Mouse (Mus musculus): ENCODE measurements around the gene Tigd2.
A peak's percentile ranks its signal among the peaks of the same experiment; 100 is the strongest.
"Not testable (repeated sequence)": the region's sequence is repeated elsewhere in the genome, so short reads cannot be mapped to it uniquely, and the experiment has no call there.

Tigd2 gene

DNA sequence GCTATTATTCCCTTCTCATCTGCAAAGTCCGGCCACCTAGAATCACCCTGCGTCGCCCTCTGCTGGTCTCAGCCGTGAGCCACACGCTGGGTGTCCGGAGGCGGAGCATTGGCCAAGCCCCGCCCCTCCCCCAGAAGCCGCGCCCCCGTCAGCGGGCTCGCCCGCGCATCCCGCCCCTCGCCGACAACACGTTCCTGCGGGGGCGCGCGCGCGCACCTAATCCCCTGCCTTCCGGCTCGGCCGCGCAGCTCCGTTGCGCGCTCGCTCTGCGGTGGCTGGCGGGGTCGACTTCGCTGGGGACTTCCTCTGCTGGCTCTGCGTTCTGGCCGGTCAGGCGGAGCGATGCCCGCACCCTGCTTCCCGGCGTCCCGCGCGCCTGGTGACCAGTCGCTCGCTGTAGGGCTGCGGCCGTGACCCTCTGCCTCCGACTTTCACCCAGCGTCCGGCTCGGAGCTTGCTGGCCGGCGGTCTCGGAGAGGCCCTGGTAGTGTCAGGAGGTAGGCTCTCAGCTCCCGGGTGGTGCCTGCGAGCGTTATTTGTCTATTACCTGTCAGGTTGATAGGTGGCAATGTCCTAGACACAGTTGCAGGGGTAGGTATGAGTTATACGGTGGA is at the start of gene Tigd2:
Gene Tigd2, plus strand, starts transcription at position 186 of the 614 bp plus-strand sequence.
- peak; percentile 79 for DNase-seq (ENCODE audit: low read depth, low spot score)

- DNase-seq (ENCODE audit: low read depth, low spot score): no peak
Observed at GRCm38 (mm10) chr6:59161801-59162478, 46.7 kb upstream of the Tigd2 start.

GRCm38 (mm10) chr6:59162887-59163286 is 45.8 kb upstream of the Tigd2 start:
- DNase-seq (ENCODE audit: low read depth, low spot score): no peak

- DNase-seq (ENCODE audit: low read depth, low spot score): no peak
Observed at GRCm38 (mm10) chr6:59163407-59163806, 45.3 kb upstream of the Tigd2 start.

GRCm38 (mm10) chr6:59168939-59169338 is 39.7 kb upstream of the Tigd2 start:
- DNase-seq (ENCODE audit: low read depth, low spot score): no peak

DNA sequence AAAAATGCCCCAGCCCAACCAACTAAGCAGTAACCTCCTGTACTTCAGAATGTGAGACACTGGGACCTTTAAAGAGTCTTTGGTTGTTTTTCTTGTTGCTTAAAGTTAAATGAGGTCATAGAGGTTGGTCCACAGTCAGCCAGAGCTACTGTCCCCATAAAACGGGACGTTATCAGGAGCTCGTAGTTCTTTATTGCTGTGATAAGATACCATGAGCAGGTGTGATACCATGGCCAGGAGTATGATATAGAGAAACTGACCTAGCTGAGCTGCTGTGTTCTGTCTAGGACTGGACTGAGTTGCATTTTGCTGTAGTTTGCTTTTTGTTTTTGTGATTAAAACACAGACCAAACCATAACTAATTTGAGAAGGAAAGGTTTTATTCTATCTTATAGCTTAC is 37.4 kb upstream of the Tigd2 start:
- DNase-seq (ENCODE audit: low read depth, low spot score): no peak

DNA sequence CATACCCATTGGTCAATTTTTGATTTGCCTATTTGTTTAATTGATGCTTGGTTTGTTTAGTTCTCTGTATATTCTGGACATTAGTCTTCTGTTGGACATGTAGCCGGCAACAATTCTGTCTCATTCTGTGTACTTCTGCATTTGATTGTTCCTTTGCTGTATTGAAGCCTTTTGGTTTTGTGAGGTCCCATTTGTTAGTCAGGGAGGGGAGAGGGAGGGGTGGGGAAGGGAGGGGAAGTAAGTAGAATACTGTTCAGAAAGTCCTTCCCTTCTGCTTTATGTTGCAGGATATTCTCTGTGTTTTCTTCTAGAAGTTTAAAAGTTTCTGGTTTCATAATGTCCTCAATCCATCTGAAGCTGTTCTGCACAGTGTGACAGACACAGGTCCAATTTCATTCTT is 34.7 kb upstream of the Tigd2 start:
- DNase-seq (ENCODE audit: low read depth, low spot score): no peak

DNA sequence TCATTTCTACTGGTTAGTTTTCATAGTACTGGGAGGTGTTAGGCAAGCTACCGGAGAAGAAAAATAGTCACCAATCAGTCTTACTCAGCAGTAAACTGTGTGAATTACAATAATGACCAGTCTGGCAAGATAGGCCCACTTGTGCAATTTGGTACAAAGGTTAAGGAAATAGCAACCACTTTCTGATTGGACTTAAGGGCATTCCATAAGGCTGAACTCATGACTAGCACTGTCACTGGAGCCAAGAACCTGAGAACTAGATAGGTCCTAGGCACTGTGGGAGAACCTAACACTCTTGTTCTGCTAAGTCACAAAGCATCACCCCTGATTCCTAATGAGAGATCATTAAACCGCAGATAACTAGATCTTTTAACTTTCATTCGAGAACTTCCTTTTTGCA is 30.6 kb upstream of the Tigd2 start:
- DNase-seq (ENCODE audit: low read depth, low spot score): no peak

DNA sequence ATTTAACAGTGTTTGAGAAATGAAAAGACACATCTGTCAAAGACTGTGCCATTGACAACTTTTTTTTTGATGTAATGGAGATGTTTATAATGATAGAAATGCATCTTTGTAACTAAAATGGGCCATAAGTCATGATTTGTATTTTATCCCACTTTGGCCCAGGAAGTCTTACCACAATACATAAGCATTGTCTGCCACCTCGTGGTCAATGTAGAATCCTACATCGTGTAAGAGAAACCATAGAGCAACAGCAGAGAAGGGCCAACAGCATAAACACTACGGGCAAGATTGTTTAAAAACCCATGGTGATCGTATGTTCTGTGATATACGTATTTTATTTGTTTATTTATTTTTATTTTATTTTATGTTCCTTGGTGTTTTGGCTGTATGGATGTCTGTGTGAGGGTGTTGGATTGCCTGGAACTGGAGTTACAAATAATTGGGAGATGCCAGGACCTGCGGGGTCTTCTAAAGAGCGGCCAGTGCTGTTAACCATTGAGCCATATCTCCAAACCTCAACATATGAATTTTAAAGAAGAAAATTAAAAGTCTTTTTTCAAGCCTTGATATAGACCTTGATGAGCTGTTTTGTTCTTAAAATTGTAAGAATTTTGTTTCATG is 28.2 kb upstream of the Tigd2 start:
- peak; percentile 62 for DNase-seq (ENCODE audit: low read depth, low spot score)

GRCm38 (mm10) chr6:59185010-59185699 is 23.5 kb upstream of the Tigd2 start:
- DNase-seq (ENCODE audit: low read depth, low spot score): peak; percentile 32

DNA sequence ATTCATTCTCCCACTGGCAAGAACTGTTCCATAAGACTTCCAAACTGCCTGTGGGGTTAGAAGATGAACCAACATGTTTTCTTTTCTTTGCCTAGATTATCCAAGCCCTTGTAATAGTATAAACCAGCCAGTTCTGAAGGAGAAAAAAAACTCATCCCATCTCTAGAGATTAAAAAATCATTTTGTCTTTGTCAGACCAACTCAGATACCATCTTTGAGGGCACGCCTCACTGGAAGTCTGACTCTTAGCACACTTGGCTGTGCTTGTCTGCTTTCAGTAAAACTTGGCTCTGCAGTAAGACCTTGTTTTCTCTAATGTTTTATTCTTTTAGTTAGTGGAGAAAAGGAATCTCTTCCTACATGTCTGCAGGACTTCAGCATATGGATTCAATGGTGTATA is 18.7 kb upstream of the Tigd2 start:
- DNase-seq (ENCODE audit: low read depth, low spot score): no peak

GRCm38 (mm10) chr6:59194518-59194917 is 14.2 kb upstream of the Tigd2 start:
- DNase-seq (ENCODE audit: low read depth, low spot score): not testable (repeated sequence)

- DNase-seq (ENCODE audit: low read depth, low spot score): no peak
Observed at GRCm38 (mm10) chr6:59195849-59196635, 12.6 kb upstream of the Tigd2 start.

- DNase-seq (ENCODE audit: low read depth, low spot score): no peak
Observed at GRCm38 (mm10) chr6:59196746-59197145, 11.9 kb upstream of the Tigd2 start.

GRCm38 (mm10) chr6:59198356-59198755 is 10.3 kb upstream of the Tigd2 start:
- DNase-seq (ENCODE audit: low read depth, low spot score): peak; percentile 36

- no peak for DNase-seq (ENCODE audit: low read depth, low spot score)
Observed at GRCm38 (mm10) chr6:59199021-59199420, 9.6 kb upstream of the Tigd2 start.

- no peak for DNase-seq (ENCODE audit: low read depth, low spot score)
Observed at GRCm38 (mm10) chr6:59207561-59207960, 1.1 kb upstream of the Tigd2 start.

DNA sequence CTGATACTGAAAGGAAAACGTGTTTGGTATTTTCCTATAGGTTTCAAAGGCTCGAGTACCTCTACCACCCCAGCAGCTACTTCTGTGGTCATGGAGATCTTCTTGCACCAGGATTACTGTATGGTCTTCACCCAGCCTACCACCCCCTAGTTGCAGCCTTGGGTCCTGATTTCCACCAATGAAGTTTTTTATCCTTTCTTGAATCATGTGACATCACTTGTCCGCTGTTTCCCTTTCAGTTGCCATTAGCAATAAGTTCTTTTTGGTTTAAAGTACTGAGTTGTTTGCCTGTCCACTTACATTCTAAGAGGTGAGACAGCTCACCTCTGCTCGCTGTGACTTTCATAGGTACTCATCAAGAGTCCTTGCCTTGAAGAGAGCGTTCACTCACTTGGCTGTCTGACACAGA is 633 bp downstream of the Tigd2 start:
- DNase-seq (ENCODE audit: low read depth, low spot score): peak; percentile 49

DNA sequence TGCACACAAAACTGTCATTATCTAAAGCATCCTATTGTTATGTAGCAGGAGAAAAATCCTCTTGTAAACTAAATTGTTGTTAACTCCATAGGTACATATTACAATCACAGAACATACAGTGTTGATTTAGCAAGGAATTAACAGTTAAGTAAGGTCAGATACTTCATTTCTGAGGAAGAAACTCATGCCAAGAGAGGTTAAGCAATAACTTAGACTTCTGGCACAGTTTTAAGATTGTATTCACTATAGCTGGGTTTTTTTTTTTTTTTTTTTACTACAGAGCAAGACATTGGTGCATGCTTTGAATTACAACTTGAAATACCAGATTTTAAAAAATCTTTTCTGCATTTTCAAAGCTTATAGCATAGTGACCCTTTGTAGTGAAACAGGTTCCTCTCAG is 24.5 kb downstream of the Tigd2 start:
- DNase-seq (ENCODE audit: low read depth, low spot score): no peak

DNA sequence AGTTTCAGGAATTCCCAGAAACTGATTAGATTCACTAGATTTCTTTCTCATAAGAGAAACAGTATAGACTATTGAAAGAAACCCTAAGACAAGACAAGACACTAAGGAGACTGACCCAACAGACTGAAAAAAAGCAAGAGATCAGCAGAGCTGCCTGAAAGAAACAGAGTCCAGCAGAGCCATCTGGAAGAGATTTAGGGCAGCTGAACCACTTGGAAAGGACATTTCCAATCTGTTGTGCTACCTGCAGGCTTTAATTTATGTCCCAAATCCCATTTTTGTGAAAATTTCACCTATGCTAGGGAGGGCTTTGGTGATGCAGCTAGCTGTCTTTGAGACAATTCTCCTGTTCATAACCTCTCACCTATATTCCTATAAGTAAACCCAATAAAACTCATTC is 25.0 kb downstream of the Tigd2 start:
- no peak for DNase-seq (ENCODE audit: low read depth, low spot score)

- DNase-seq (ENCODE audit: low read depth, low spot score): no peak
Observed at GRCm38 (mm10) chr6:59249675-59250074, 41.0 kb downstream of the Tigd2 start.

GRCm38 (mm10) chr6:59250536-59250935 is 41.9 kb downstream of the Tigd2 start:
- no peak for DNase-seq (ENCODE audit: low read depth, low spot score)
